Mouse (Mus musculus): ENCODE measurements around the gene Prkag1.
"Not testable (repeated sequence)": the region's sequence is repeated elsewhere in the genome, so short reads cannot be mapped to it uniquely, and the experiment has no call there.

The Prkag1 gene

GRCm38 (mm10) chr15:98821403-98821802, 9.9 kb downstream of the Prkag1 start:
- DNase-seq, result peak in 1 of 2 experiments; percentile 41

GRCm38 (mm10) chr15:98820937-98821336, 10.4 kb downstream of the Prkag1 start:
- no peak for DNase-seq

- DNase-seq, result no peak
Observed at GRCm38 (mm10) chr15:98818171-98818570, 13.2 kb downstream of the Prkag1 start.

GRCm38 (mm10) chr15:98812741-98813424, 18.4 kb downstream of the Prkag1 start:
- DNase-seq, result no peak

- not testable (repeated sequence) for DNase-seq
Observed at GRCm38 (mm10) chr15:98810212-98810611, 21.1 kb downstream of the Prkag1 start.

GRCm38 (mm10) chr15:98809390-98809789, 21.9 kb downstream of the Prkag1 start, which contains the start of gene Ddn:
TSS of gene Ddn (minus strand) at chr15:98809490.
- DNase-seq, result no peak

- no peak for DNase-seq
Observed at GRCm38 (mm10) chr15:98808651-98809134, 22.6 kb downstream of the Prkag1 start.

- DNase-seq, result peak; percentile 47 to 59
Observed at GRCm38 (mm10) chr15:98807895-98808650, 23.2 kb downstream of the Prkag1 start.

GRCm38 (mm10) chr15:98806809-98807770, 24.2 kb downstream of the Prkag1 start:
- peak; percentile 39 to 43 for DNase-seq

GRCm38 (mm10) chr15:98806071-98806808, 25.1 kb downstream of the Prkag1 start:
- DNase-seq, result no peak

- DNase-seq, result peak; percentile 81 to 84
Observed at GRCm38 (mm10) chr15:98805324-98806040, 25.8 kb downstream of the Prkag1 start.

- DNase-seq, result peak; percentile 78 to 88
Observed at GRCm38 (mm10) chr15:98804054-98804453, 27.3 kb downstream of the Prkag1 start.

GRCm38 (mm10) chr15:98802926-98803325, 28.4 kb downstream of the Prkag1 start:
- DNase-seq, result no peak

- DNase-seq, result peak; percentile 78 to 89
Observed at GRCm38 (mm10) chr15:98799396-98799795, 31.9 kb downstream of the Prkag1 start.

- no peak for DNase-seq
Observed at GRCm38 (mm10) chr15:98798903-98799302, 32.4 kb downstream of the Prkag1 start.

- DNase-seq, result no peak
Observed at GRCm38 (mm10) chr15:98797835-98798492, 33.4 kb downstream of the Prkag1 start.

- DNase-seq, result no peak
Observed at GRCm38 (mm10) chr15:98796803-98797595, 34.3 kb downstream of the Prkag1 start.

GRCm38 (mm10) chr15:98793141-98793698, 38.1 kb downstream of the Prkag1 start:
- no peak for DNase-seq

- DNase-seq, result no peak
Observed at GRCm38 (mm10) chr15:98792233-98793020, 38.9 kb downstream of the Prkag1 start.
